Mouse (Mus musculus) liver, embryonic 11.5 days (tissue): ENCODE data around the gene Trpc1. TPM values are rescaled to one million over a fixed set of nuclear protein-coding genes. Genes with fewer than 3 reads are reported as not detected.

Source experiments
- ATAC-seq: fragments of 200-750 bp; cut with Nextera tagmentation; replicated peaks from 2 replicates; pipeline ENCODE4 v1.8.0; 2017; ENCODE audit warnings: moderate number of reproducible peaks, mild to moderate bottlenecking, moderate TSS enrichment, moderate library complexity; ENCODE audit not compliant: low FRiP score
- DNase-seq: peaks from one replicate; pipeline ENCODE4 v3.0.0-alpha.2; 2017; ENCODE audit warnings: low spot score
- H3K27ac ChIP-seq: fragments of 300-500 bp; sonication (generic); 2 replicates; pipeline ENCODE4 v1.5.1; 2014; ENCODE audit warnings: mild to moderate bottlenecking, low read depth, low read length, control low read depth
- H3K27me3 ChIP-seq: fragments of 300-500 bp; sonication (generic); replicated peaks from 2 replicates; pipeline ENCODE4 v1.6.1; 2014; ENCODE audit warnings: low read length, mixed read lengths; ENCODE audit not compliant: control insufficient read depth, insufficient read depth
- H3K36me3 ChIP-seq: fragments of 300-500 bp; sonication (generic); 2 replicates; pipeline ENCODE4 v1.6.1; 2014; ENCODE audit warnings: mild to moderate bottlenecking, low read length, moderate library complexity, mixed read lengths; ENCODE audit not compliant: control insufficient read depth, insufficient read depth
- H3K4me1 ChIP-seq: fragments of 300-500 bp; sonication (generic); replicated peaks from 2 replicates; pipeline ENCODE4 v1.6.1; 2014; ENCODE audit warnings: low read length, mixed read lengths; ENCODE audit not compliant: control insufficient read depth, insufficient read depth
- H3K4me2 ChIP-seq: fragments of 300-500 bp; sonication (generic); 2 replicates; pipeline ENCODE4 v1.6.1; 2014; ENCODE audit warnings: mild to moderate bottlenecking, control low read depth, moderate library complexity
- H3K4me3 ChIP-seq: fragments of 300-500 bp; sonication (generic); 2 replicates; pipeline ENCODE4 v1.5.1; 2014; ENCODE audit warnings: low read depth, low read length, control low read depth
- H3K9ac ChIP-seq: fragments of 300-500 bp; sonication (generic); 2 replicates; pipeline ENCODE4 v1.6.1; 2014; ENCODE audit warnings: low read depth, low read length, control low read depth
- H3K9me3 ChIP-seq: fragments of 300-500 bp; sonication (generic); 2 replicates; pipeline ENCODE4 v1.6.1; 2016; ENCODE audit warnings: low read length, inconsistent platforms, mixed read lengths; ENCODE audit not compliant: control insufficient read depth
- WGBS: fragments of 180-500 bp; shearing (Covaris S2); extraction: QIAGEN DNeasy Blood & Tissue Kit; methylation state at CpG from one replicate; pipeline ENCODE4 v1.1.7; 2014; 5-methylcytosine and 5-hydroxymethylcytosine counted together
- polyA plus RNA-seq: library from polyadenylated mRNA; unstranded; fragments of >200 nt; fragmentation: Nextera tagmentation; extraction: Ambion mirVana; gene quantifications from 2 replicates; pipeline ENCODE4 v1.2.1, GENCODE M21; 2014

The Trpc1 gene
- polyA plus RNA-seq, 1 experiment from 2014 or later, result 1.0 TPM

- no peaks in the 10 kb centered on the region for H3K36me3 ChIP-seq
- ATAC-seq, result no peak
- H3K27me3 ChIP-seq, result no peaks in the 10 kb centered on the region
- H3K4me3 ChIP-seq, result no peak overlapping the region
- H3K9me3 ChIP-seq, result no peaks in the 10 kb centered on the region
- H3K4me2 ChIP-seq, result no peak overlapping the region
- no peak overlapping the region for H3K27ac ChIP-seq
- no peaks in the 10 kb centered on the region for H3K4me1 ChIP-seq
- H3K9ac ChIP-seq, result no peak overlapping the region
- no peak for DNase-seq
Measured at GRCm38 (mm10) chr9:95708943-95709342, 41.2 kb downstream of the Trpc1 start.

GRCm38 (mm10) chr9:95705371-95705770, 44.8 kb downstream of the Trpc1 start:
- Histone ChIP-seq H3K4me2 (no peak overlapping the region), H3K27me3 (no peaks in the 10 kb centered on the region), H3K27ac (no peak overlapping the region), H3K9me3 (no peaks in the 10 kb centered on the region), H3K36me3 (no peaks in the 10 kb centered on the region), H3K9ac (no peak overlapping the region), H3K4me1 (no peaks in the 10 kb centered on the region), H3K4me3 (no peak overlapping the region)
- WGBS, result 94% methylated on average over 5 of the region's 5 CpGs
- ATAC-seq (no peak), DNase-seq (no peak)

- no peak for DNase-seq
- Histone ChIP-seq H3K4me3 (no peak overlapping the region), H3K36me3 (no peaks in the 10 kb centered on the region), H3K4me1 (no peaks in the 10 kb centered on the region), H3K9me3 (no peaks in the 10 kb centered on the region), H3K4me2 (no peak overlapping the region), H3K27ac (no peak overlapping the region), H3K27me3 (no peaks in the 10 kb centered on the region), H3K9ac (no peak overlapping the region)
- 74% methylated on average over 3 of the region's 3 CpGs for WGBS
- no peak for ATAC-seq
Measured at GRCm38 (mm10) chr9:95704078-95704477, 46.1 kb downstream of the Trpc1 start.

GRCm38 (mm10) chr9:95699273-95699672, 50.9 kb downstream of the Trpc1 start:
- 71% methylated on average over 4 of the region's 4 CpGs for WGBS
- Histone ChIP-seq H3K4me3 (no peak overlapping the region), H3K27me3 (no peaks in the 10 kb centered on the region), H3K9ac (no peak overlapping the region), H3K36me3 (no peaks in the 10 kb centered on the region), H3K27ac (no peak overlapping the region), H3K4me2 (no peak overlapping the region), H3K4me1 (no peaks in the 10 kb centered on the region), H3K9me3 (no peaks in the 10 kb centered on the region)
- DNase-seq (no peak), ATAC-seq (no peak)

GRCm38 (mm10) chr9:95697808-95698207, 52.4 kb downstream of the Trpc1 start:
- 51% methylated on average over 2 of the region's 2 CpGs for WGBS
- no peak overlapping the region for H3K27ac ChIP-seq
- no peak overlapping the region for H3K4me2 ChIP-seq
- ATAC-seq (no peak), DNase-seq (no peak)
- H3K36me3 ChIP-seq, result no peaks in the 10 kb centered on the region
- no peak overlapping the region for H3K9ac ChIP-seq
- H3K4me3 ChIP-seq, result no peak overlapping the region
- no peaks in the 10 kb centered on the region for H3K4me1 ChIP-seq
- no peaks in the 10 kb centered on the region for H3K27me3 ChIP-seq
- no peaks in the 10 kb centered on the region for H3K9me3 ChIP-seq

GRCm38 (mm10) chr9:95696581-95696980, 53.6 kb downstream of the Trpc1 start:
- Histone ChIP-seq H3K27me3 (no peaks in the 10 kb centered on the region), H3K4me3 (no peak overlapping the region), H3K4me1 (no peaks in the 10 kb centered on the region), H3K4me2 (no peak overlapping the region), H3K9ac (no peak overlapping the region), H3K27ac (no peak overlapping the region), H3K36me3 (no peaks in the 10 kb centered on the region), H3K9me3 (no peaks in the 10 kb centered on the region)
- ATAC-seq (no peak), DNase-seq (no peak)
- 77% methylated on average over 6 of the region's 6 CpGs for WGBS

- no peaks in the 10 kb centered on the region for H3K36me3 ChIP-seq
- H3K9me3 ChIP-seq, result no peaks in the 10 kb centered on the region
- ATAC-seq, result no peak
- no peaks in the 10 kb centered on the region for H3K27me3 ChIP-seq
- H3K4me3 ChIP-seq, result no peak overlapping the region
- H3K4me2 ChIP-seq, result no peak overlapping the region
- H3K9ac ChIP-seq, result no peak overlapping the region
- 83% methylated on average over 15 of the region's 15 CpGs for WGBS
- no peaks in the 10 kb centered on the region for H3K4me1 ChIP-seq
- H3K27ac ChIP-seq, result no peak overlapping the region
- no peak for DNase-seq
Measured at GRCm38 (mm10) chr9:95695023-95695422, 55.2 kb downstream of the Trpc1 start.

GRCm38 (mm10) chr9:95694526-95694925, 55.6 kb downstream of the Trpc1 start:
- DNase-seq, result no peak
- 68% methylated on average over 12 of the region's 12 CpGs for WGBS
- no peaks in the 10 kb centered on the region for H3K27me3 ChIP-seq

GRCm38 (mm10) chr9:95693528-95694100, 56.6 kb downstream of the Trpc1 start:
- H3K4me3 ChIP-seq, result no peak overlapping the region
- no peaks in the 10 kb centered on the region for H3K4me1 ChIP-seq
- no peaks in the 10 kb centered on the region for H3K9me3 ChIP-seq
- no peak overlapping the region for H3K27ac ChIP-seq
- H3K27me3 ChIP-seq, result no peaks in the 10 kb centered on the region
- WGBS, result 69% methylated on average over 11 of the region's 11 CpGs
- H3K9ac ChIP-seq, result no peak overlapping the region
- ATAC-seq, result no peak
- H3K36me3 ChIP-seq, result no peaks in the 10 kb centered on the region
- no peak for DNase-seq
- H3K4me2 ChIP-seq, result no peak overlapping the region

More at GRCm38 (mm10) chr9:95694526-95694925, 55.6 kb downstream of the Trpc1 start:
- ATAC-seq, result no peak
- no peak overlapping the region for H3K27ac ChIP-seq
- H3K36me3 ChIP-seq, result no peaks in the 10 kb centered on the region
- no peak overlapping the region for H3K9ac ChIP-seq
- H3K4me3 ChIP-seq, result no peak overlapping the region
- no peaks in the 10 kb centered on the region for H3K4me1 ChIP-seq
- no peak overlapping the region for H3K4me2 ChIP-seq
- no peaks in the 10 kb centered on the region for H3K9me3 ChIP-seq
